Mouse (Mus musculus) intestine, postnatal 0 days (tissue): ENCODE measurements around the gene Rab35. TPM values are rescaled to one million over a fixed set of nuclear protein-coding genes. Genes with fewer than 3 reads are reported as not detected.

ENCODE experiments used
- ATAC-seq: fragments of 200-750 bp; cut with Nextera tagmentation; 2 replicates; pipeline ENCODE4 v1.8.0; 2017; ENCODE audit warnings: mild to moderate bottlenecking, moderate TSS enrichment, moderate library complexity
- H3K27ac ChIP-seq: fragments of 300-500 bp; sonication (generic); 2 replicates; pipeline ENCODE4 v1.5.1; 2014; ENCODE audit warnings: mild to moderate bottlenecking, low read depth, low read length, moderate library complexity
- H3K27me3 ChIP-seq: fragments of 300-500 bp; sonication (generic); replicated peaks from 2 replicates; pipeline ENCODE4 v1.6.1; 2014; ENCODE audit warnings: low read length, mixed read lengths; ENCODE audit not compliant: control insufficient read depth, insufficient read depth
- H3K36me3 ChIP-seq: fragments of 300-500 bp; sonication (generic); 2 replicates; pipeline ENCODE4 v1.6.1; 2014; ENCODE audit warnings: mild to moderate bottlenecking, moderate library complexity; ENCODE audit not compliant: control insufficient read depth, insufficient read depth
- H3K4me1 ChIP-seq: fragments of 300-500 bp; sonication (generic); replicated peaks from 2 replicates; pipeline ENCODE4 v1.6.1; 2014; ENCODE audit warnings: antibody characterized with exemption, low read length, mixed read lengths; ENCODE audit not compliant: control insufficient read depth, insufficient read depth
- H3K4me2 ChIP-seq: fragments of 300-500 bp; sonication (generic); replicated peaks from 2 replicates; pipeline ENCODE4 v1.6.1; 2014; ENCODE audit warnings: low read depth, mild to moderate bottlenecking, moderate library complexity
- H3K4me3 ChIP-seq: fragments of 300-500 bp; sonication (generic); 2 replicates; pipeline ENCODE4 v1.5.1; 2014; ENCODE audit warnings: low read depth, low read length
- H3K9ac ChIP-seq: fragments of 300-500 bp; sonication (generic); 2 replicates; pipeline ENCODE4 v1.6.1; 2014; ENCODE audit warnings: mild to moderate bottlenecking, low read depth, low read length
- H3K9me3 ChIP-seq: fragments of 300-500 bp; sonication (generic); 2 replicates; pipeline ENCODE4 v1.6.1; 2016; ENCODE audit warnings: mixed run types; ENCODE audit not compliant: control insufficient read depth
- CTCF ChIP-seq: sonication (generic); IDR thresholded peaks from 2 replicates; pipeline ENCODE4 v1.5.1; 2016; ENCODE audit warnings: low read depth, mild to moderate bottlenecking, control low read depth, antibody characterized with exemption, moderate library complexity
- WGBS: fragments of 180-500 bp; shearing (Covaris S2); extraction: QIAGEN DNeasy Blood & Tissue Kit; methylation state at CpG from one replicate; pipeline ENCODE4 v1.1.7; 2014; 5-methylcytosine and 5-hydroxymethylcytosine counted together
- polyA plus RNA-seq: library from polyadenylated mRNA; unstranded; fragments of >200 nt; fragmentation: Nextera tagmentation; extraction: Ambion mirVana; gene quantifications from 2 replicates; pipeline ENCODE4 v1.2.1, GENCODE M21; 2015

Rab35 gene
- polyA plus RNA-seq, 1 experiment from 2014 or later = 17.3 TPM

DNA sequence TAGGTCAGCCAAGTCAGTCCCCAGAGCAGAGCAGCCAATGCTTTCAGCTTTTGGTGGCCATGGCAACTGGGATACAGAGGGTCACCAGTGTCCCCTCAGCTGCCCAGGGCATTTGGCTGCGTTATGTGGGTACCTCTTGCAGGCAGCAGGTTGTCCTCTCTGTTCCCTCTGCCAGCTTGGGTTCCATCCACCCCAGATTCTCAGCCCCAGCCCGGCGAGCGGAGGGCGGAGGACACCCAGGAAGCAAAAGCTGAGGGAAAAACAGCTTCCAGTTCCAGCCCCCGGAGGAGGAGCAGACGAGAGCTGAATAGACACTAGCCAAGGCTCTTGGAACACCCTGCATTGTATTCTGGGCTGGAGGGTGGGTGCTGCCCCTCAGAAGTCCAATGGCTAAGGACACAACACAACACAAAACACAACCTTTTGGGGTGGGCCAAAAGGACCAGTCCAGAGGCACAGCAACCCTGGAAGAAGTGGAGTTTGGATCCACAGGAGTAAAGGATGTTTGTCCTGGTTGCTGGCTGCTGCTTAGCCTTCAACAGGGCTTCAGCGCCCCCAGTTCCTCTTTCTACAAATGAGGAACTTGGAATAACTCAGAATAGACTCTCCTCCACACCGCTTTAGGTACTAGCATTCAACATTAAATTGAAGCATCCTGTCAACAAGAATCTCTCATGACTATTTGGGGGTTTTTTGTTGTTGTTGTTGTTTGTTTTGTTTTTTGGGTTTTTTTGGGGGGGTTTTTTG is 7.8 kb upstream of the Rab35 start:
- TF ChIP-seq CTCF = no peak
- 73% methylated on average over 9 of the region's 9 CpGs for WGBS
- Histone ChIP-seq H3K36me3 (peaks cover 27% of the 10 kb centered on the region), H3K9me3 (no peaks in the 10 kb centered on the region), H3K9ac (no peak overlapping the region), H3K27ac (no peak overlapping the region), H3K27me3 (no peaks in the 10 kb centered on the region), H3K4me3 (no peak overlapping the region), H3K4me2 (no peak overlapping the region), H3K4me1 (no peaks in the 10 kb centered on the region)
- ATAC-seq = no peak

GRCm38 (mm10) chr5:115626237-115626886 is 5.3 kb upstream of the Rab35 start:
- 78% methylated on average over 10 of the region's 10 CpGs for WGBS
- no peaks in the 10 kb centered on the region for H3K4me1 ChIP-seq

DNA sequence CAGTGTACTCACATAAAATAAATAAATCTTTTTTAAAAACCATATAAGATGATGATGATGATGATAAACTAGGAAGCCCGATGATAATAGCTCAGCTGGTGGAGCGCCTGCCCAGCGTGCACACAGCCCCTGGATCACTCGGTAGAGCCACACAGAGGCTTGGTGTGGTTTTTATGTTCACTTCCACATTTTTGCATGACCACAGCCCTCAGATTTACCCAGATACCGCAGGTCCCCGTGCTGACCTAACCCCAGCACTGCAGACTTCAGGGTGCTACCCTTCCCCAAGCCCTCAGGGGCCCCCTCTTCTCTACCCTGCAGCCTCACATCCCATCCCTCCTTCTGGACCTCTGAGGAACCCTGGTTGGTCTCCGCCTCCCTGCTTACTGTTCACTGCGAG is 3.6 kb upstream of the Rab35 start:
- H3K9ac ChIP-seq = no peak overlapping the region
- no peak for ATAC-seq

More at GRCm38 (mm10) chr5:115626237-115626886, 5.3 kb upstream of the Rab35 start:
- H3K4me3 ChIP-seq = no peak overlapping the region
- H3K36me3 ChIP-seq = peaks cover 10% of the 10 kb centered on the region; the same call in 1 of the 2 replicates
- no peak for ATAC-seq
- H3K9ac ChIP-seq = no peak overlapping the region
- no peaks in the 10 kb centered on the region for H3K9me3 ChIP-seq
- H3K27ac ChIP-seq = no peak overlapping the region
- no peak for TF ChIP-seq CTCF
- no peaks in the 10 kb centered on the region for H3K27me3 ChIP-seq
- no peak overlapping the region for H3K4me2 ChIP-seq

DNA sequence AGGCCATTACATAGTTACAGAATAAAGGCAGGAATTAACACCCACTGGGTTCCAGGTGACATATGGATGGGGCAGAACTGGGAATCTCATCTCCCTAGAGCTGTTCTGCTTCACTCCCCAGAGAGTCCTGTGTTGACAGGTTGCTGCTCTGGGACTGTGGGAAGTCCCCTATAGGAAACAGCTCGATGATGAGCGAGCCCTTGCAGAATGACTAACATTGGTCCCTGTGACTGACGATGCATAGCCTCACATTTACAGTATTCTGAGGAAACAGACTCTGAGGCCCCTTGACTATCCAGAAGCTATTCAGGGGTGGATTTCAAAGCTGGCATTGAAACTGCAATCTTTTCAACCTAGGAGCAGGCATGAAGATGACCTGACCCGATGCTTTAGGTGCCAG is 2.0 kb upstream of the Rab35 start:
- no peaks in the 10 kb centered on the region for H3K27me3 ChIP-seq
- no peak for TF ChIP-seq CTCF
- H3K4me3 ChIP-seq = no peak overlapping the region
- no peak overlapping the region for H3K9ac ChIP-seq
- no peak for ATAC-seq
- H3K27ac ChIP-seq = no peak overlapping the region
- H3K4me2 ChIP-seq = no peak overlapping the region
- 89% methylated on average over 4 of the region's 4 CpGs for WGBS
- H3K9me3 ChIP-seq = no peaks in the 10 kb centered on the region
- no peaks in the 10 kb centered on the region for H3K36me3 ChIP-seq
- H3K4me1 ChIP-seq = no peaks in the 10 kb centered on the region

More for the DNA sequence above, 3.6 kb upstream of the Rab35 start:
- Histone ChIP-seq H3K4me1 (no peaks in the 10 kb centered on the region), H3K27me3 (no peaks in the 10 kb centered on the region), H3K4me3 (no peak overlapping the region), H3K4me2 (no peak overlapping the region), H3K27ac (no peak overlapping the region), H3K9me3 (no peaks in the 10 kb centered on the region), H3K36me3 (peaks cover under 1% of the 10 kb centered on the region; the same call in 1 of the 2 replicates)
- 70% methylated on average over 8 of the region's 8 CpGs for WGBS
- no peak for TF ChIP-seq CTCF

DNA sequence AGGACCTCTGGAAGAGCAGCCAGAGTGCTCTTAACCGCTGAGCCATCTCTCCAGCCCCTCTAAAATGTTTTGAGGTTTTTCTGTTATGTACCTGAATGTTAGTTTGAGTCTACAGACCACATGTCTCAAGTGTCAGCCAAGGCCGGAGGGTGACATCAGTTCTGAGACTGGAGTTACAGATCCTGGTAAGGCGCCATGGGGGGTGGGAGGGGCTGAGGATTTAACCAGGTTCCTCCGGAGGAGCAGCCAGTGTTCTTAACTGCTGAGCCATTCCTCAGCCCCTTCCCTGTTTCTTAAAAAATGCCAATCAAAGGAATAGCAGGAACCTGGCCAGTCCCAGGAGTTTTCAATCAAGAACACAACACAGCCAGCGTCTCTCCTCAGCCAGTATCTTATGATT is 1.4 kb upstream of the Rab35 start:
- no peaks in the 10 kb centered on the region for H3K9me3 ChIP-seq
- no peak overlapping the region for H3K4me3 ChIP-seq
- WGBS = 48% methylated on average over 5 of the region's 5 CpGs
- H3K36me3 ChIP-seq = no peaks in the 10 kb centered on the region; the same call in 1 of the 2 replicates
- H3K4me1 ChIP-seq = no peaks in the 10 kb centered on the region
- no peak overlapping the region for H3K9ac ChIP-seq
- ATAC-seq = no peak
- H3K27ac ChIP-seq = no peak overlapping the region
- no peak for TF ChIP-seq CTCF
- 0 out of 2 replicates have a peak overlapping the region, but pooled peaks have one; percentile 71 for H3K4me2 ChIP-seq
- no peaks in the 10 kb centered on the region for H3K27me3 ChIP-seq

DNA sequence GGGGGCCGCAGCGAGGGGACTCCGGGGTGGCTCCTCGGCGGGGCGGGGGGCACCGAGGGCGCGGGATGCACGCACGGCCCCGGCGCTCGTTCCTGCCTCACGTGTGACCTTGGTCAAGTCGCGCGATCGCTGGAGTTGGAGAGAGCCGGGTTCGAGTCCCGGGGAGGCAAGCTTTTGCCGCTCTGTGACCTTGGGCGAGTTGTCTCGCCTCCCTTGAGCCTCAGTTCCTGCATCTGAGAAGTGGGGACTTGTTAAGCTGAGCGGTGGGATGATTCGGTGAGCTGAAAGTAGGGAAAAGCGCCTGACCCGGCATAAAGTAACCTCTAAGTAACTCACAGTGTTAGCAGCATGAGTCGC is 628 bp downstream of the Rab35 start:
- H3K36me3 ChIP-seq = no peaks in the 10 kb centered on the region; the same call in 1 of the 2 replicates
- H3K9me3 ChIP-seq = no peaks in the 10 kb centered on the region
- H3K9ac ChIP-seq = peak overlapping the region; percentile 94
- H3K4me1 ChIP-seq = no peaks in the 10 kb centered on the region
- peak overlapping the region; percentile 71 for H3K4me2 ChIP-seq
- WGBS = 2% methylated on average over 29 of the region's 30 CpGs
- no peaks in the 10 kb centered on the region for H3K27me3 ChIP-seq
- peak; percentile 4; the same call in 1 of the 2 replicates for ATAC-seq
- peak overlapping the region; percentile 81 for H3K4me3 ChIP-seq
- peak overlapping the region; percentile 97 for H3K27ac ChIP-seq
- no peak for TF ChIP-seq CTCF
